Mouse (Mus musculus) neural tube, embryonic 10.5 days (tissue): ENCODE results near the gene Pds5a.
"Not testable (repeated sequence)": the region's sequence is repeated elsewhere in the genome, so short reads cannot be mapped to it uniquely, and the experiment has no call there.

ENCODE experiments used
- DNase-seq: peaks from one replicate; pipeline ENCODE4 v3.0.0-alpha.2; 2017; ENCODE audit warnings: low spot score; ENCODE audit errors: extremely low spot score

Gene Pds5a

GRCm38 (mm10) chr5:65696821-65697485 lies 1.1 kb downstream of the Pds5a start:
- peak; percentile 75 for DNase-seq

- DNase-seq = not testable (repeated sequence)
Measured at GRCm38 (mm10) chr5:65694076-65694475, 4.0 kb downstream of the Pds5a start.

GRCm38 (mm10) chr5:65693018-65693417 lies 5.1 kb downstream of the Pds5a start:
- DNase-seq = no peak

- no peak for DNase-seq
Measured at GRCm38 (mm10) chr5:65688806-65689205, 9.3 kb downstream of the Pds5a start.

GRCm38 (mm10) chr5:65686806-65687205 lies 11.3 kb downstream of the Pds5a start:
- DNase-seq = no peak

- no peak for DNase-seq
Measured at GRCm38 (mm10) chr5:65678826-65679225, 19.2 kb downstream of the Pds5a start.

GRCm38 (mm10) chr5:65672162-65672561 lies 25.9 kb downstream of the Pds5a start:
- no peak for DNase-seq

GRCm38 (mm10) chr5:65667644-65668043 lies 30.4 kb downstream of the Pds5a start:
- no peak for DNase-seq

- no peak for DNase-seq
Measured at GRCm38 (mm10) chr5:65665370-65665769, 32.7 kb downstream of the Pds5a start.

GRCm38 (mm10) chr5:65661958-65662357 lies 36.1 kb downstream of the Pds5a start:
- no peak for DNase-seq

- no peak for DNase-seq
Measured at GRCm38 (mm10) chr5:65653786-65654185, 44.3 kb downstream of the Pds5a start.

- no peak for DNase-seq
Measured at GRCm38 (mm10) chr5:65638896-65639295, 59.2 kb downstream of the Pds5a start.

GRCm38 (mm10) chr5:65624340-65624739 lies 73.7 kb downstream of the Pds5a start:
- DNase-seq = no peak

- DNase-seq = no peak
Measured at GRCm38 (mm10) chr5:65613152-65613924, 84.7 kb downstream of the Pds5a start.

- DNase-seq = no peak
Measured at GRCm38 (mm10) chr5:65610541-65610940, 87.5 kb downstream of the Pds5a start.

- DNase-seq = no peak
Measured at GRCm38 (mm10) chr5:65609769-65610168, 88.3 kb downstream of the Pds5a start.

GRCm38 (mm10) chr5:65606820-65607219 lies 91.3 kb downstream of the Pds5a start:
- DNase-seq = no peak

- DNase-seq = no peak
Measured at GRCm38 (mm10) chr5:65599681-65600080, 98.4 kb downstream of the Pds5a start.

- DNase-seq = no peak
Measured at GRCm38 (mm10) chr5:65592421-65592820, 105.7 kb downstream of the Pds5a start.

GRCm38 (mm10) chr5:65590199-65590598 lies 107.9 kb downstream of the Pds5a start:
- DNase-seq = no peak

- DNase-seq = no peak
Measured at GRCm38 (mm10) chr5:65586291-65586690, 111.8 kb downstream of the Pds5a start.

- no peak for DNase-seq
Measured at GRCm38 (mm10) chr5:65578545-65578944, 119.5 kb downstream of the Pds5a start.

GRCm38 (mm10) chr5:65575896-65576295 lies 122.2 kb downstream of the Pds5a start:
- DNase-seq = no peak
